Mouse (Mus musculus): ENCODE measurements around the gene Slco1c1. TPM values are rescaled to one million over a fixed set of nuclear protein-coding genes. Genes with fewer than 3 reads are reported as not detected.
"Not testable (repeated sequence)": the region's sequence is repeated elsewhere in the genome, so short reads cannot be mapped to it uniquely, and the experiment has no call there.

The Slco1c1 gene
- total RNA-seq, 1 experiment from 2014 or later, result 0.15 TPM

- no peak for DNase-seq
Observed at GRCm38 (mm10) chr6:141590002-141590401, 65.8 kb downstream of the Slco1c1 start.

GRCm38 (mm10) chr6:141590598-141591200 lies 66.5 kb downstream of the Slco1c1 start:
- not testable (repeated sequence) for DNase-seq

GRCm38 (mm10) chr6:141596081-141596480 lies 71.9 kb downstream of the Slco1c1 start:
- no peak for DNase-seq

DNA sequence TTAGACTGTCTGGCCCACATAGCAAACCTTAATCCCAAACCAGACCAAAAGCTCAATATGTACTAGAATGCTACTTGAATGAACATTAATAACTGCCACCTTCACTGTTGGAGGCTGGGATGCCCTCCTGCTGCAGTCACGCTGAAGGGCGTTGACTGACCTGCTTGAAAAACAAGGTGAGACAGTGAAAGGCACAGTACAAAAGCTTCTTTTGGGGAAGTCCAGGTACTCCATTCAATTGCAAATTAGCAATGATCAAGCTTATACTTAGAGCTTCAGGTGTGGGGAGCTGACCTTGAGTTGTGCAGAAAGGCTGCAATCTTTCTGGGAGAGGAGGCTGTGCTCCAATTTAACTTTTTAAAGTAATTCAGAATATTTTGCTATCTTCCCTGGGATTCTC lies 72.9 kb downstream of the Slco1c1 start:
- DNase-seq, result no peak

- DNase-seq, result no peak
Observed at GRCm38 (mm10) chr6:141600940-141601339, 76.8 kb downstream of the Slco1c1 start.

- DNase-seq, result peak; percentile 41
Observed at GRCm38 (mm10) chr6:141610702-141611260, 86.6 kb downstream of the Slco1c1 start.

GRCm38 (mm10) chr6:141614017-141614416 lies 89.8 kb downstream of the Slco1c1 start:
- no peak for DNase-seq

- peak; percentile 21 for DNase-seq
Observed at GRCm38 (mm10) chr6:141615348-141615747, 91.2 kb downstream of the Slco1c1 start.

Other genes starting within 250 kb of the Slco1c1 start
- gene Slco1b2, start 105.2 kb downstream of the Slco1c1 start, total RNA-seq (2021), result 3.4 and 53.0 TPM in 2 replicates
- gene Gm5724, start 249.4 kb downstream of the Slco1c1 start, total RNA-seq (2021), result not detected in 2 replicates